In genomic region chr4:140792584-140792983, GRCm38 (mm10) we compare ENCODE assay signal across 21 mouse cellular contexts. TPM values are rescaled to one million over a fixed set of nuclear protein-coding genes. Genes with fewer than 3 reads are reported as not detected.
"Had no signal": no experiment of that assay in that cellular context is flagged by ENCODE, and none has a peak within 500 bp of the region (broad histone marks: within the 10 kb centered on the region; RNA-seq: fewer than 3 reads in every experiment).

No protein-coding gene starts in this region.

- H3K4me2 ChIP-seq: neural tube, embryonic 13.5 days; neural tube, embryonic 15.5 days; stomach, embryonic 15.5 days had no signal

- H3K4me1 ChIP-seq: neural tube, embryonic 13.5 days; neural tube, embryonic 15.5 days; stomach, embryonic 15.5 days had no signal

- H3K27ac ChIP-seq: neural tube, embryonic 13.5 days; neural tube, embryonic 15.5 days; stomach, embryonic 15.5 days; stomach, postnatal 0 days had no signal

- H3K4me3 ChIP-seq: neural tube, embryonic 13.5 days; neural tube, embryonic 15.5 days; stomach, embryonic 15.5 days had no signal

- H3K9ac ChIP-seq: neural tube, embryonic 13.5 days; neural tube, embryonic 15.5 days; stomach, embryonic 15.5 days had no signal

- H3K9me3 ChIP-seq: neural tube, embryonic 13.5 days; neural tube, embryonic 15.5 days; stomach, embryonic 15.5 days had no signal

- DNase-seq: retina, postnatal 1 day; right cerebral cortex, adult 18-20 months; right cerebral cortex, postnatal 14 days; right cerebral cortex, postnatal 25 days; right cerebral cortex, postnatal 4 days; spleen, adult 18-20 months; thymus, adult 18-20 months; thymus, adult 2 months; thymus, postnatal 14 days; thymus, postnatal 25 days; thymus, postnatal 36 days; thymus, postnatal 4 days had no signal

- H3K27me3 ChIP-seq: neural tube, embryonic 13.5 days; neural tube, embryonic 15.5 days; stomach, embryonic 15.5 days had no signal

- H3K36me3 ChIP-seq: neural tube, embryonic 13.5 days; neural tube, embryonic 15.5 days; stomach, embryonic 15.5 days had no signal

RNA-seq across cellular contexts. Expression of gene Padi3, which starts 17.9 kb away (rescaled TPM):
- total RNA-seq: neutrophil, adult 5-6 weeks had no signal
- polyA plus RNA-seq: neural tube, embryonic 13.5 days; neural tube, embryonic 14.5 days; neural tube, embryonic 15.5 days; small intestine, adult 2 months; stomach, embryonic 14.5 days had no signal

RNA-seq across cellular contexts. Expression of gene Padi6, which starts 50.1 kb away (rescaled TPM):
- polyA plus RNA-seq: neural tube, embryonic 13.5 days; neural tube, embryonic 15.5 days; small intestine, adult 2 months; stomach, embryonic 14.5 days; stomach, postnatal 0 days; urinary bladder, adult 2 months had no signal

RNA-seq across cellular contexts. Expression of gene Padi1, which starts 53.0 kb away (rescaled TPM):
- polyA plus RNA-seq: neural tube, embryonic 14.5 days; small intestine, adult 2 months had no signal
